Mouse (Mus musculus) MEL (cell line): ENCODE measurements around the gene Klhdc4. TPM values are rescaled to one million over a fixed set of nuclear protein-coding genes. Genes with fewer than 3 reads are reported as not detected.

Experiments
- DNase-seq: peaks from one replicate; pipeline ENCODE4 v3.0.0; 2011; ENCODE audit warnings: low read depth, low spot score
- H3K27ac ChIP-seq: 2 replicates; pipeline ENCODE4 v1.5.1; 2012; ENCODE audit warnings: low read depth, mild to moderate bottlenecking, control low read depth, low read length, moderate library complexity; ENCODE audit not compliant: control insufficient read depth
- H3K27me3 ChIP-seq, 2 experiments: fragments of 150-350 bp in 1 of 2; sonication (generic) in 1 of 2; 2 replicates each; pipeline ENCODE4 v1.6.1; 2012; ENCODE audit warnings: low read length in 2 of 2, mild to moderate bottlenecking in 2 of 2, improper control_type of control experiment in 1 of 2, moderate library complexity in 1 of 2; ENCODE audit not compliant: insufficient read depth in 2 of 2, control insufficient read depth in 1 of 2
- H3K36me3 ChIP-seq, 2 experiments: 2 replicates each; pipeline ENCODE4 v1.6.1; 2012 to 2014; ENCODE audit warnings: low read length in 2 of 2, improper control_type of control experiment in 1 of 2, inconsistent platforms in 1 of 2, mild to moderate bottlenecking in 1 of 2; ENCODE audit not compliant: insufficient read depth in 2 of 2, control insufficient read depth in 1 of 2
- H3K4me1 ChIP-seq, 2 experiments: fragments of 150-350 bp in 1 of 2; sonication (generic) in 1 of 2; 2 replicates each; pipeline ENCODE4 v1.6.1; 2012; ENCODE audit warnings: low read length in 2 of 2, improper control_type of control experiment in 1 of 2, mild to moderate bottlenecking in 1 of 2; ENCODE audit not compliant: insufficient read depth in 2 of 2, control insufficient read depth in 1 of 2
- H3K4me3 ChIP-seq, 2 experiments: fragments of 150-350 bp in 1 of 2; sonication (generic) in 1 of 2; 2 replicates each; pipeline ENCODE4 v1.5.1; 2012; ENCODE audit warnings: low read depth in 2 of 2, low read length in 2 of 2, mild to moderate bottlenecking in 2 of 2, moderate library complexity in 2 of 2, control low read depth in 1 of 2, improper control_type of control experiment in 1 of 2; ENCODE audit not compliant: control insufficient read depth in 1 of 2, insufficient read depth in 1 of 2
- H3K79me2 ChIP-seq: 2 replicates; pipeline ENCODE4 v1.6.1; 2012; ENCODE audit warnings: mild to moderate bottlenecking, low read length, moderate library complexity; ENCODE audit not compliant: control insufficient read depth, poor library complexity, insufficient read depth
- H3K9ac ChIP-seq: 2 replicates; pipeline ENCODE4 v1.6.1; 2012; ENCODE audit warnings: low read depth, mild to moderate bottlenecking, control low read depth, low read length, moderate library complexity; ENCODE audit not compliant: control insufficient read depth, poor library complexity, severe bottlenecking
- H3K9me3 ChIP-seq: fragments of 150-350 bp; sonication (generic); replicated peaks from 2 replicates; pipeline ENCODE4 v1.6.1; 2012; ENCODE audit warnings: mild to moderate bottlenecking, low read length, improper control_type of control experiment, moderate library complexity; ENCODE audit not compliant: insufficient read depth
- CTCF ChIP-seq, 3 experiments: IDR thresholded peaks in 2 of 3; conservative IDR thresholded peaks in 1 of 3; 2 replicates each; pipeline ENCODE4 v1.5.1; 2011 to 2012; ENCODE audit warnings: low read length in 3 of 3, low read depth in 2 of 3, mild to moderate bottlenecking in 2 of 3, improper control_type of control experiment in 1 of 3, inconsistent platforms in 1 of 3, mixed read lengths in 1 of 3, moderate library complexity in 1 of 3; ENCODE audit not compliant: control insufficient read depth in 1 of 3, insufficient read depth in 1 of 3, poor library complexity in 1 of 3, severe bottlenecking in 1 of 3
- E2F4 ChIP-seq: IDR thresholded peaks from 2 replicates; pipeline ENCODE4 v1.6.1; 2011; ENCODE audit warnings: low read depth, low read length, improper control_type of control experiment, borderline replicate concordance
- ETS1 ChIP-seq: IDR thresholded peaks from 2 replicates; pipeline ENCODE4 v1.6.1; 2012; ENCODE audit warnings: low read depth, mild to moderate bottlenecking, inconsistent platforms, low read length, improper control_type of control experiment, moderate library complexity
- GABPA ChIP-seq: IDR thresholded peaks from 2 replicates; pipeline ENCODE4 v1.6.1; 2012; ENCODE audit warnings: low read depth, mild to moderate bottlenecking, inconsistent platforms, low read length, improper control_type of control experiment, moderate library complexity
- GATA1 ChIP-seq: IDR thresholded peaks from 2 replicates; pipeline ENCODE4 v1.6.1; 2011; ENCODE audit warnings: low read depth, low read length, improper control_type of control experiment
- HCFC1 ChIP-seq: IDR thresholded peaks from 2 replicates; pipeline ENCODE4 v1.6.1; 2012; ENCODE audit warnings: low read depth, mild to moderate bottlenecking, inconsistent platforms, low read length, improper control_type of control experiment, moderate library complexity
- MAFK ChIP-seq: IDR thresholded peaks from 2 replicates; pipeline ENCODE4 v1.6.1; 2011; ENCODE audit warnings: low read depth, mild to moderate bottlenecking, low read length, improper control_type of control experiment, borderline replicate concordance
- MAZ ChIP-seq: IDR thresholded peaks from 2 replicates; pipeline ENCODE4 v1.6.1; 2012; ENCODE audit warnings: low read depth, mild to moderate bottlenecking, inconsistent platforms, low read length, improper control_type of control experiment
- NRF1 ChIP-seq: IDR thresholded peaks from 2 replicates; pipeline ENCODE4 v1.6.1; 2014; ENCODE audit warnings: low read depth, mild to moderate bottlenecking, inconsistent platforms, low read length, improper control_type of control experiment, moderate library complexity; ENCODE audit not compliant: poor library complexity, insufficient read depth, severe bottlenecking
- POLR2A ChIP-seq, 2 experiments: IDR thresholded peaks; 2 replicates each; pipeline ENCODE4 v1.6.1; 2011 to 2012; ENCODE audit warnings: low read length in 2 of 2, mild to moderate bottlenecking in 2 of 2, control low read depth in 1 of 2, improper control_type of control experiment in 1 of 2, low read depth in 1 of 2, moderate library complexity in 1 of 2; ENCODE audit not compliant: control insufficient read depth in 1 of 2, insufficient read depth in 1 of 2, poor library complexity in 1 of 2
- SIN3A ChIP-seq: IDR thresholded peaks from 2 replicates; pipeline ENCODE4 v1.6.1; 2012; ENCODE audit warnings: low read length, improper control_type of control experiment, inconsistent platforms
- SMC3 ChIP-seq: IDR thresholded peaks from 2 replicates; pipeline ENCODE4 v1.6.1; 2011; ENCODE audit warnings: low read depth, low read length, improper control_type of control experiment
- TBP ChIP-seq: IDR thresholded peaks from 2 replicates; pipeline ENCODE4 v1.8.0; 2011; ENCODE audit warnings: low read depth, low read length, improper control_type of control experiment
- TCF12 ChIP-seq: IDR thresholded peaks from 2 replicates; pipeline ENCODE4 v1.6.1; 2014; ENCODE audit warnings: low read depth, mild to moderate bottlenecking, inconsistent platforms, low read length, improper control_type of control experiment, moderate library complexity
- USF2 ChIP-seq, 2 experiments: IDR thresholded peaks; 2 replicates each; pipeline ENCODE4 v1.6.1; 2011 to 2012; ENCODE audit warnings: improper control_type of control experiment in 2 of 2, low read length in 2 of 2, borderline replicate concordance in 1 of 2, inconsistent platforms in 1 of 2, low read depth in 1 of 2, mild to moderate bottlenecking in 1 of 2; ENCODE audit not compliant: insufficient read depth in 1 of 2
- ZC3H11A ChIP-seq: IDR thresholded peaks from 2 replicates; pipeline ENCODE4 v1.6.1; 2012; ENCODE audit warnings: low read depth, mild to moderate bottlenecking, inconsistent platforms, low read length, improper control_type of control experiment
- ZNF384 ChIP-seq: IDR thresholded peaks from 2 replicates; pipeline ENCODE4 v1.6.1; 2012; ENCODE audit warnings: low read depth, mild to moderate bottlenecking, inconsistent platforms, low read length, improper control_type of control experiment
- polyA plus RNA-seq, 2 experiments: library from polyadenylated mRNA; stranded (reverse) in 1 of 2; unstranded in 1 of 2; fragments of >175 nt in 1 of 2; fragments of >200 nt in 1 of 2; gene quantifications; 2 replicates each; pipeline versions ENCODE4 v1.2.1 to v1.2.4; 2012; ENCODE audit warnings: low replicate concordance in 2 of 2, low read depth in 1 of 2; ENCODE audit not compliant: insufficient read length in 2 of 2, insufficient read depth in 1 of 2, missing spikeins in 1 of 2
- total RNA-seq: library from RNA; depleted of rRNA; stranded (reverse); fragments of 300-350 nt; gene quantifications from 2 replicates; pipeline ENCODE4 v1.2.3, GENCODE M21; 2012

The Klhdc4 gene
- total and polyA plus RNA-seq, 3 experiments, result 49.8 to 65.2 TPM; not detected in 1

DNA sequence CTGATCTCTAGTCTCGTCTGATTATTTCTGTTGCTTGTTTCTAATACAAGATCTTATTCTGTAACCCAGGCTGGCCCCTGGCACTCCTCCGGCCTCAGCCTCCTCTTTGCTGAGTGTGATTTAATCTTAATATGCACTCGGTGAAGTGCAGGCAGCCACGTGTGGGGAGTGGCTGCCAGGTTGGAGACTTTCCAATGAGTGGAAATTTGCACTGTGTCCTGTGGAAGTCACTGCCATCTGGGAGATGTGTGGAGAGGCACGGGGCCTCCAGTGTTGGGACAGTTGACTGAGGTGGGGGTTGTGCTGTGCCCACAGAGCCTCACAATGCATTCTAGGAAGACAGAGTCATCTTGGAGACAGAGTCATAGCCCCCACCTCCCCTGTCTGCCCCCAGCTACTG, 46.9 kb downstream of the Klhdc4 start:
- no peak for DNase-seq
- no peak overlapping the region for H3K4me3 ChIP-seq
- no peak overlapping the region for H3K9ac ChIP-seq
- no peak for TF ChIP-seq NRF1
- no peak for TF ChIP-seq MAFK
- no peak for TF ChIP-seq HCFC1
- no peak for TF ChIP-seq E2F4
- TF ChIP-seq MAZ, result no peak
- no peak for TF ChIP-seq ZC3H11A
- TF ChIP-seq ZNF384, result no peak
- no peak for TF ChIP-seq GATA1
- TF ChIP-seq ETS1, result no peak
- TF ChIP-seq GABPA, result no peak
- TF ChIP-seq, all 39 proteins: peak for 0
- Histone ChIP-seq H3K27ac (no peak overlapping the region), H3K4me1 (no peaks in the 10 kb centered on the region), H3K36me3 (no peaks in the 10 kb centered on the region), H3K27me3 (no peaks in the 10 kb centered on the region), H3K79me2 (no peaks in the 10 kb centered on the region), H3K9me3 (no peaks in the 10 kb centered on the region)

DNA sequence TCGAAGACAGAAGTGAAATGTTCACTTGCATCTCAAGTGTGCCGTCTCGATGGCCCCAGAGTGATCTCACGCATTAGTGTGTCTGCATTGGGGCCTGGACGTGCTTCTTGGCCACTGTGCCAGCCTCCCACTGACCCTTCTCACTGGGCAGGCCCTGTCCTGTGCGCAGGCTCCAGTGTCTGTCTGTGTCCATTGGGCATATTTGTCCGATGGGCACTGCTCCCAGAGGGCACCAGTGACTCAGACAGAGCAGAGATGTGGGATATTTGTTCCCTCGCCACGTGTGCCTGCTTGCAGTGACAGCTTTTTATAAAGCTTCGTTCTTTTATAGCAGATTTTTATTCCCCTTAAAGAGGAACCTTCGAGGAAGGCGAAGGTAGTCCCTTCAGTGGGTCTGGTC, 55.5 kb downstream of the Klhdc4 start:
- Histone ChIP-seq H3K27me3 (no peaks in the 10 kb centered on the region), H3K9me3 (no peaks in the 10 kb centered on the region), H3K27ac (no peak overlapping the region), H3K79me2 (no peaks in the 10 kb centered on the region), H3K9ac (no peak overlapping the region), H3K4me1 (no peaks in the 10 kb centered on the region), H3K4me3 (no peak overlapping the region), H3K36me3 (no peaks in the 10 kb centered on the region)
- no peak for DNase-seq
- TF ChIP-seq CTCF (IDR thresholded peaks at IDR 0.05 in 2 of 3, conservative IDR thresholded peaks at IDR 0.05 in 1 of 3; ENCODE audit: control insufficient read depth in 1 of 3, insufficient read depth in 1 of 3, low read depth in 2 of 3, low read length in 3 of 3, poor library complexity in 1 of 3, severe bottlenecking in 1 of 3) (no peak), SIN3A (no peak), SMC3 (no peak), ETS1 (no peak), POLR2A (IDR thresholded peaks at IDR 0.05; ENCODE audit: control insufficient read depth in 1 of 2, insufficient read depth in 1 of 2, low read depth in 1 of 2, low read length in 2 of 2, poor library complexity in 1 of 2) (no peak), GATA1 (no peak), USF2 (IDR thresholded peaks at IDR 0.05; ENCODE audit: borderline replicate concordance in 1 of 2, insufficient read depth in 1 of 2, low read depth in 1 of 2, low read length in 2 of 2) (no peak), TBP (no peak), TCF12 (no peak)
